Mouse (Mus musculus) heart, adult 2 months (tissue): ENCODE results near the gene Klhdc7b.

Source experiments
- CTCF ChIP-seq: fragments of 200-600 bp; IDR thresholded peaks from 2 replicates; pipeline ENCODE4 v1.8.1; 2022; ENCODE audit warnings: antibody characterized with exemption, mild to moderate bottlenecking, moderate library complexity
- POLR2A ChIP-seq: fragments of 200-500 bp; IDR thresholded peaks from 2 replicates; pipeline ENCODE4 v1.6.1; 2011; ENCODE audit warnings: mild to moderate bottlenecking, low read depth, low read length, control low read depth; ENCODE audit not compliant: insufficient read depth

- TF ChIP-seq POLR2A = no peak
- no peak for TF ChIP-seq CTCF
These were observed 9.7 kb upstream of the Klhdc7b start for GRCm38 (mm10) chr15:89374801-89375534.
